9 mouse cellular contexts compared by ENCODE assay signal in the genomic region with DNA sequence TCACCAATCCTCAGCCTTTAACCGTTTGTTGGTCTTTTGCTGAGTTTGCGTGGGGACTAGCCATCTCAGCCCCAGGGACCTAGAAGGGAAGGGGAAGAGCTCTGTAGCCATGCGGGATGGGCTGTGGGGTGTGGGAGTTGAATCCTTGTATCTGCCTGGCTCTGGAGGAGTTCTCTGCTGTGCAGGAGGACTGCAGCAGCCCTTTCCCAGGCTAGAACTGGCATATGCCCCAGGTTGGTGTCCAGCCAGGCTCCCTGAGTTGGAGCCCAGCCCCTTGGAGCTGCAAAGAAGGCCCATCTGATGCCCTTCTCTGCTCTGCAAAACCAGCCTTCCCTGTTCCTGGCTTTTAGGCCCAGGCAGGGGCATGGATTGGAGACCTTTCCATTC. TPM values are rescaled to one million over a fixed set of nuclear protein-coding genes. Genes with fewer than 3 reads are reported as not detected.
A peak's percentile ranks its signal among the peaks of the same experiment; 100 is the strongest.
DNase-seq lines count a peak whose midpoint lies in the region; ATAC-seq and TF ChIP-seq lines count a peak whose summit lies in the region.
"Had no signal": no experiment of that assay in that cellular context is flagged by ENCODE, and none has a peak within 500 bp of the region (broad histone marks: within the 10 kb centered on the region; RNA-seq: fewer than 3 reads in every experiment).

No protein-coding gene starts in this region.

- ATAC-seq in midbrain, embryonic 12.5 days (ENCODE audit: low FRiP score, low read depth) = no peak
- ATAC-seq in midbrain, embryonic 11.5 days (ENCODE audit: low FRiP score) = no peak
- ATAC-seq in hindbrain, embryonic 13.5 days (ENCODE audit: low FRiP score) = no peak
- no peak for ATAC-seq in stomach, postnatal 0 days (ENCODE audit: low FRiP score, low TSS enrichment)

- no peaks in the 10 kb centered on the region for H3K36me3 ChIP-seq in midbrain, embryonic 12.5 days
- no peaks in the 10 kb centered on the region for H3K36me3 ChIP-seq in midbrain, embryonic 11.5 days (ENCODE audit: control insufficient read depth, insufficient read depth, low read length)
- H3K36me3 ChIP-seq in hindbrain, embryonic 13.5 days = no peaks in the 10 kb centered on the region
- no peaks in the 10 kb centered on the region for H3K36me3 ChIP-seq in stomach, postnatal 0 days (ENCODE audit: control insufficient read depth, insufficient read depth, low read length)

- peaks cover 86% of the 10 kb centered on the region for H3K27me3 ChIP-seq in midbrain, embryonic 12.5 days
- H3K27me3 ChIP-seq in midbrain, embryonic 11.5 days (ENCODE audit: control insufficient read depth, insufficient read depth, low read length) = peaks cover 42% of the 10 kb centered on the region
- H3K27me3 ChIP-seq in hindbrain, embryonic 13.5 days = peaks cover 92% of the 10 kb centered on the region
- H3K27me3 ChIP-seq in stomach, postnatal 0 days (ENCODE audit: control insufficient read depth, insufficient read depth, low read length) = no peaks in the 10 kb centered on the region

- H3K4me3 ChIP-seq in midbrain, embryonic 12.5 days = no peak overlapping the region
- H3K4me3 ChIP-seq in midbrain, embryonic 11.5 days (ENCODE audit: low read depth, low read length) = no peak overlapping the region
- H3K4me3 ChIP-seq in hindbrain, embryonic 13.5 days = peak overlapping the region; percentile 36; the same call in 1 of the 2 replicates
- peak overlapping the region; percentile 52 for H3K4me3 ChIP-seq in stomach, postnatal 0 days (ENCODE audit: low read depth, low read length)

- H3K4me1 ChIP-seq in midbrain, embryonic 12.5 days = peaks cover 22% of the 10 kb centered on the region
- H3K4me1 ChIP-seq in midbrain, embryonic 11.5 days (ENCODE audit: control insufficient read depth, insufficient read depth, low read length) = peaks cover 5% of the 10 kb centered on the region
- peaks cover 33% of the 10 kb centered on the region for H3K4me1 ChIP-seq in hindbrain, embryonic 13.5 days (replicated peaks)
- peaks cover 10% of the 10 kb centered on the region for H3K4me1 ChIP-seq in stomach, postnatal 0 days (replicated peaks; ENCODE audit: control insufficient read depth, insufficient read depth)

- WGBS in midbrain, embryonic 12.5 days = 24% methylated on average over 3 of the region's 3 CpGs
- WGBS in midbrain, embryonic 11.5 days = 26% methylated on average over 3 of the region's 3 CpGs
- WGBS in hindbrain, embryonic 13.5 days = 34% methylated on average over 3 of the region's 3 CpGs
- WGBS in stomach, postnatal 0 days = 46% methylated on average over 3 of the region's 3 CpGs

- no peaks in the 10 kb centered on the region for H3K9me3 ChIP-seq in midbrain, embryonic 12.5 days
- H3K9me3 ChIP-seq in midbrain, embryonic 11.5 days (ENCODE audit: control insufficient read depth, low read length) = no peaks in the 10 kb centered on the region
- no peaks in the 10 kb centered on the region for H3K9me3 ChIP-seq in hindbrain, embryonic 13.5 days
- H3K9me3 ChIP-seq in stomach, postnatal 0 days (ENCODE audit: control insufficient read depth, low read length) = no peaks in the 10 kb centered on the region

- H3K27ac ChIP-seq in midbrain, embryonic 12.5 days (replicated peaks) = no peak overlapping the region
- H3K27ac ChIP-seq in midbrain, embryonic 11.5 days (ENCODE audit: low read depth, low read length) = no peak overlapping the region
- H3K27ac ChIP-seq in hindbrain, embryonic 13.5 days = no peak overlapping the region
- H3K27ac ChIP-seq in stomach, postnatal 0 days (replicated peaks) = no peak overlapping the region
- H3K27ac ChIP-seq: liver, embryonic 14.5 days had no signal

- TF ChIP-seq EP300 in stomach, postnatal 0 days (optimal IDR thresholded peaks at IDR 0.05) = no peak

- peak overlapping the region; percentile 58 for H3K4me2 ChIP-seq in midbrain, embryonic 12.5 days (replicated peaks)
- no peak overlapping the region for H3K4me2 ChIP-seq in midbrain, embryonic 11.5 days
- peak overlapping the region; percentile 61 for H3K4me2 ChIP-seq in hindbrain, embryonic 13.5 days
- H3K4me2 ChIP-seq in stomach, postnatal 0 days (replicated peaks; ENCODE audit: low read depth) = peak overlapping the region; percentile 89

- no peak for TF ChIP-seq CTCF in stomach, postnatal 0 days (IDR thresholded peaks at IDR 0.05; ENCODE audit: low read depth)

- H3K9ac ChIP-seq in midbrain, embryonic 12.5 days (replicated peaks) = no peak overlapping the region
- no peak overlapping the region for H3K9ac ChIP-seq in midbrain, embryonic 11.5 days (ENCODE audit: low read length)
- H3K9ac ChIP-seq in hindbrain, embryonic 13.5 days = no peak overlapping the region
- peak overlapping the region; percentile 70; the same call in 1 of the 2 replicates for H3K9ac ChIP-seq in stomach, postnatal 0 days (ENCODE audit: low read length)
- H3K9ac ChIP-seq: liver, embryonic 14.5 days had no signal

- DNase-seq in adrenal gland, postnatal 10 days = peak; percentile 49
- DNase-seq in adrenal gland, adult 8-10 months = no peak
- no peak for DNase-seq in midbrain, embryonic 11.5 days (ENCODE audit: low spot score, missing footprints)
- DNase-seq in stomach, postnatal 0 days (ENCODE audit: low spot score) = no peak
- DNase-seq in spleen, adult 12 weeks (ENCODE audit: low spot score) = no peak
- no peak for DNase-seq in embryo, embryonic 11 days

RNA-seq across cellular contexts. Expression of a gene that starts 0.9 kb away (rescaled TPM):
- total RNA-seq in adrenal gland, postnatal 10 days (2021) = 10 to 100 TPM; 11.7 to 15.1 TPM
- total RNA-seq in adrenal gland, adult 8-10 months (2022) = 1 to 10 TPM; 3.1 to 9.7 (median 5.1) TPM
- polyA plus RNA-seq in midbrain, embryonic 12.5 days (2016; fragmentation: Nextera tagmentation; extraction: Ambion mirVana) = 0.20 TPM in 2 replicates
- polyA plus RNA-seq in midbrain, embryonic 11.5 days (2014; fragmentation: Nextera tagmentation; extraction: Ambion mirVana) = 0.12 and 0.23 TPM in 2 replicates
- 2.6 and 3.6 TPM in 2 replicates for polyA plus RNA-seq in hindbrain, embryonic 13.5 days (2015; fragmentation: Nextera tagmentation; extraction: Ambion mirVana)
- polyA plus RNA-seq in stomach, postnatal 0 days (2015; fragmentation: Nextera tagmentation; extraction: Ambion mirVana) = 21.2 and 23.3 TPM in 2 replicates

RNA-seq across cellular contexts. Expression of a gene that starts 2.6 kb away (rescaled TPM):
- total RNA-seq in adrenal gland, postnatal 10 days (2021) = 10 to 100 TPM; 67.8 to 83.9 TPM
- total RNA-seq in adrenal gland, adult 8-10 months (2022) = 100 to 1,000 TPM; 148 to 171 (median 163) TPM
- polyA plus RNA-seq in midbrain, embryonic 12.5 days (2016; fragmentation: Nextera tagmentation; extraction: Ambion mirVana) = 216 and 221 TPM in 2 replicates
- polyA plus RNA-seq in midbrain, embryonic 11.5 days (2014; fragmentation: Nextera tagmentation; extraction: Ambion mirVana) = 101 and 106 TPM in 2 replicates
- 411 and 423 TPM in 2 replicates for polyA plus RNA-seq in hindbrain, embryonic 13.5 days (2015; fragmentation: Nextera tagmentation; extraction: Ambion mirVana)
- 52.8 and 53.0 TPM in 2 replicates for polyA plus RNA-seq in stomach, postnatal 0 days (2015; fragmentation: Nextera tagmentation; extraction: Ambion mirVana)

RNA-seq across cellular contexts. Expression of a gene that starts 24.5 kb away (rescaled TPM):
- total RNA-seq in adrenal gland, postnatal 10 days (2021) = 1 to 10 TPM; 3.3 to 5.3 TPM
- total RNA-seq in adrenal gland, adult 8-10 months (2022) = under 1 TPM in 3 of 4 experiments, not detected in 1; 0.31 to 0.71 (median 0.61) TPM
- polyA plus RNA-seq in midbrain, embryonic 12.5 days (2016; fragmentation: Nextera tagmentation; extraction: Ambion mirVana) = 52.1 and 52.3 TPM in 2 replicates
- polyA plus RNA-seq in midbrain, embryonic 11.5 days (2014; fragmentation: Nextera tagmentation; extraction: Ambion mirVana) = 47.9 and 53.3 TPM in 2 replicates
- polyA plus RNA-seq in hindbrain, embryonic 13.5 days (2015; fragmentation: Nextera tagmentation; extraction: Ambion mirVana) = 9.6 and 16.5 TPM in 2 replicates
- 14.1 and 16.6 TPM in 2 replicates for polyA plus RNA-seq in stomach, postnatal 0 days (2015; fragmentation: Nextera tagmentation; extraction: Ambion mirVana)

RNA-seq across cellular contexts. Expression of a gene that starts 26.5 kb away (rescaled TPM):
- 1 to 10 TPM in 1 of 2 experiments, under 1 TPM in 1; 0.67 to 1.1 TPM for total RNA-seq in adrenal gland, postnatal 10 days (2021)
- total RNA-seq in adrenal gland, adult 8-10 months (2022) = under 1 TPM in 1 of 4 experiments, not detected in 3; 0.13 TPM
- polyA plus RNA-seq in midbrain, embryonic 12.5 days (2016; fragmentation: Nextera tagmentation; extraction: Ambion mirVana) = 0.09 TPM in 1 of 2 replicates, not detected in the other
- not detected in 2 replicates for polyA plus RNA-seq in midbrain, embryonic 11.5 days (2014; fragmentation: Nextera tagmentation; extraction: Ambion mirVana)
- 0.19 TPM in 1 of 2 replicates, not detected in the other for polyA plus RNA-seq in hindbrain, embryonic 13.5 days (2015; fragmentation: Nextera tagmentation; extraction: Ambion mirVana)
- polyA plus RNA-seq in stomach, postnatal 0 days (2015; fragmentation: Nextera tagmentation; extraction: Ambion mirVana) = 0.12 TPM in 1 of 2 replicates, not detected in the other

RNA-seq across cellular contexts. Expression of a gene that starts 31.1 kb away (rescaled TPM):
- total RNA-seq in adrenal gland, postnatal 10 days (2021) = 10 to 100 TPM; 11.2 to 11.8 TPM
- total RNA-seq in adrenal gland, adult 8-10 months (2022) = 10 to 100 TPM; 29.5 to 48.3 (median 31.5) TPM
- 2.9 and 7.4 TPM in 2 replicates for polyA plus RNA-seq in midbrain, embryonic 12.5 days (2016; fragmentation: Nextera tagmentation; extraction: Ambion mirVana)
- 3.4 and 6.7 TPM in 2 replicates for polyA plus RNA-seq in midbrain, embryonic 11.5 days (2014; fragmentation: Nextera tagmentation; extraction: Ambion mirVana)
- polyA plus RNA-seq in hindbrain, embryonic 13.5 days (2015; fragmentation: Nextera tagmentation; extraction: Ambion mirVana) = 5.2 and 6.2 TPM in 2 replicates
- 33.2 and 36.9 TPM in 2 replicates for polyA plus RNA-seq in stomach, postnatal 0 days (2015; fragmentation: Nextera tagmentation; extraction: Ambion mirVana)

Comparison
In these comparisons a context has a peak if more than half of its experiments do, and no peak if none do; other contexts are left out.
1. H3K4me3 ChIP-seq: peak in hindbrain, embryonic 13.5 days (single experiment) and stomach, postnatal 0 days (single experiment); none in midbrain, embryonic 12.5 days (single experiment) and midbrain, embryonic 11.5 days (single experiment).